Mouse (Mus musculus): ENCODE measurements around the gene Clpp.

DNA sequence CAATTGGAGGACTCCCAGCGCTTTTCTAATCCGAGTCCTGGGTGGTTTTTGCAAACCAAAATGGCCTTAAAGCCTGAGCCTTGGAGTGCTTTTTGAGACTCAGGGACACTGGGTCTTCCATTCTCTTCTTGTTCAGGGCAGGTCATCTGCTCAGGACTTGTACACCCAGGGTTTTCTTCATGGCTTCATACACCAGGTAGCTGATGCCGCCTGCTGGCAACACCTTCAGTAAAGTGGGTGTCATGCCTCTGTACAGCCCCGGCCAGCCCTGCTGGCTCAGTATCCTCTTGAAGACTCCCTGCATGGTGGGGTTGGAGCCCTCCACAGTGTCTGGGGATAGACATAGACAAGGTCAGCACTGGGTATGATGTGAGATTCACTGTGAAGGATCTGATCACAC is 42.7 kb downstream of the Clpp start:
- TF ChIP-seq EP300 (IDR thresholded peaks at IDR 0.05; ENCODE audit: insufficient read depth, low read depth, low read length) (no peak), CTCF (IDR thresholded peaks at IDR 0.05) (no peak)
